Mouse (Mus musculus) MEL (cell line): ENCODE results near the gene Isoc2b. TPM values are rescaled to one million over a fixed set of nuclear protein-coding genes. Genes with fewer than 3 reads are reported as not detected.
"Not testable (repeated sequence)": the region's sequence is repeated elsewhere in the genome, so short reads cannot be mapped to it uniquely, and the experiment has no call there.

Experiments
- DNase-seq: peaks from one replicate; pipeline ENCODE4 v3.0.0; 2011; ENCODE audit warnings: low read depth, low spot score
- H3K27ac ChIP-seq: 2 replicates; pipeline ENCODE4 v1.5.1; 2012; ENCODE audit warnings: low read depth, mild to moderate bottlenecking, control low read depth, low read length, moderate library complexity; ENCODE audit not compliant: control insufficient read depth
- H3K27me3 ChIP-seq, 2 experiments: fragments of 150-350 bp in 1 of 2; sonication (generic) in 1 of 2; 2 replicates each; pipeline ENCODE4 v1.6.1; 2012; ENCODE audit warnings: low read length in 2 of 2, mild to moderate bottlenecking in 2 of 2, improper control_type of control experiment in 1 of 2, moderate library complexity in 1 of 2; ENCODE audit not compliant: insufficient read depth in 2 of 2, control insufficient read depth in 1 of 2
- H3K36me3 ChIP-seq, 2 experiments: 2 replicates each; pipeline ENCODE4 v1.6.1; 2012 to 2014; ENCODE audit warnings: low read length in 2 of 2, improper control_type of control experiment in 1 of 2, inconsistent platforms in 1 of 2, mild to moderate bottlenecking in 1 of 2; ENCODE audit not compliant: insufficient read depth in 2 of 2, control insufficient read depth in 1 of 2
- H3K4me1 ChIP-seq, 2 experiments: fragments of 150-350 bp in 1 of 2; sonication (generic) in 1 of 2; 2 replicates each; pipeline ENCODE4 v1.6.1; 2012; ENCODE audit warnings: low read length in 2 of 2, improper control_type of control experiment in 1 of 2, mild to moderate bottlenecking in 1 of 2; ENCODE audit not compliant: insufficient read depth in 2 of 2, control insufficient read depth in 1 of 2
- H3K4me3 ChIP-seq, 2 experiments: fragments of 150-350 bp in 1 of 2; sonication (generic) in 1 of 2; 2 replicates each; pipeline ENCODE4 v1.5.1; 2012; ENCODE audit warnings: low read depth in 2 of 2, low read length in 2 of 2, mild to moderate bottlenecking in 2 of 2, moderate library complexity in 2 of 2, control low read depth in 1 of 2, improper control_type of control experiment in 1 of 2; ENCODE audit not compliant: control insufficient read depth in 1 of 2, insufficient read depth in 1 of 2
- H3K79me2 ChIP-seq: 2 replicates; pipeline ENCODE4 v1.6.1; 2012; ENCODE audit warnings: mild to moderate bottlenecking, low read length, moderate library complexity; ENCODE audit not compliant: control insufficient read depth, poor library complexity, insufficient read depth
- H3K9ac ChIP-seq: 2 replicates; pipeline ENCODE4 v1.6.1; 2012; ENCODE audit warnings: low read depth, mild to moderate bottlenecking, control low read depth, low read length, moderate library complexity; ENCODE audit not compliant: control insufficient read depth, poor library complexity, severe bottlenecking
- H3K9me3 ChIP-seq: fragments of 150-350 bp; sonication (generic); replicated peaks from 2 replicates; pipeline ENCODE4 v1.6.1; 2012; ENCODE audit warnings: mild to moderate bottlenecking, low read length, improper control_type of control experiment, moderate library complexity; ENCODE audit not compliant: insufficient read depth
- CHD1 ChIP-seq: IDR thresholded peaks from 2 replicates; pipeline ENCODE4 v1.6.1; 2012; ENCODE audit warnings: low read depth, mild to moderate bottlenecking, inconsistent platforms, low read length, improper control_type of control experiment
- CTCF ChIP-seq, 3 experiments: IDR thresholded peaks in 2 of 3; conservative IDR thresholded peaks in 1 of 3; 2 replicates each; pipeline ENCODE4 v1.5.1; 2011 to 2012; ENCODE audit warnings: low read length in 3 of 3, low read depth in 2 of 3, mild to moderate bottlenecking in 2 of 3, improper control_type of control experiment in 1 of 3, inconsistent platforms in 1 of 3, mixed read lengths in 1 of 3, moderate library complexity in 1 of 3; ENCODE audit not compliant: control insufficient read depth in 1 of 3, insufficient read depth in 1 of 3, poor library complexity in 1 of 3, severe bottlenecking in 1 of 3
- E2F4 ChIP-seq: IDR thresholded peaks from 2 replicates; pipeline ENCODE4 v1.6.1; 2011; ENCODE audit warnings: low read depth, low read length, improper control_type of control experiment, borderline replicate concordance
- ETS1 ChIP-seq: IDR thresholded peaks from 2 replicates; pipeline ENCODE4 v1.6.1; 2012; ENCODE audit warnings: low read depth, mild to moderate bottlenecking, inconsistent platforms, low read length, improper control_type of control experiment, moderate library complexity
- GABPA ChIP-seq: IDR thresholded peaks from 2 replicates; pipeline ENCODE4 v1.6.1; 2012; ENCODE audit warnings: low read depth, mild to moderate bottlenecking, inconsistent platforms, low read length, improper control_type of control experiment, moderate library complexity
- GATA1 ChIP-seq: IDR thresholded peaks from 2 replicates; pipeline ENCODE4 v1.6.1; 2011; ENCODE audit warnings: low read depth, low read length, improper control_type of control experiment
- JUND ChIP-seq: IDR thresholded peaks from 2 replicates; pipeline ENCODE4 v1.6.1; 2011; ENCODE audit warnings: low read depth, mild to moderate bottlenecking, improper control_type of control experiment, low read length
- MAFK ChIP-seq: IDR thresholded peaks from 2 replicates; pipeline ENCODE4 v1.6.1; 2011; ENCODE audit warnings: low read depth, mild to moderate bottlenecking, low read length, improper control_type of control experiment, borderline replicate concordance
- MAX ChIP-seq: IDR thresholded peaks from 2 replicates; pipeline ENCODE4 v1.6.1; 2011; ENCODE audit warnings: low read length, improper control_type of control experiment
- MEF2A ChIP-seq: IDR thresholded peaks from 2 replicates; pipeline ENCODE4 v1.6.1; 2014; ENCODE audit warnings: low read depth, mild to moderate bottlenecking, inconsistent platforms, low read length, improper control_type of control experiment; ENCODE audit not compliant: poor library complexity, insufficient replicate concordance, severe bottlenecking; ENCODE audit errors: extremely low read depth
- MYB ChIP-seq: IDR thresholded peaks from 2 replicates; pipeline ENCODE4 v1.6.1; 2011; ENCODE audit warnings: mild to moderate bottlenecking, low read depth, low read length, improper control_type of control experiment
- NELFE ChIP-seq: IDR thresholded peaks from 2 replicates; pipeline ENCODE4 v1.6.1; 2011; ENCODE audit warnings: low read depth, low read length, improper control_type of control experiment
- POLR2AphosphoS2 ChIP-seq: IDR thresholded peaks from 2 replicates; pipeline ENCODE4 v1.6.1; 2011; ENCODE audit warnings: low read length, improper control_type of control experiment
- POLR2AphosphoS5 ChIP-seq: IDR thresholded peaks from 2 replicates; pipeline ENCODE4 v1.6.1; 2012; ENCODE audit warnings: low read depth, borderline replicate concordance, mild to moderate bottlenecking, inconsistent platforms, low read length, moderate library complexity, mixed read lengths
- RAD21 ChIP-seq: IDR thresholded peaks from 2 replicates; pipeline ENCODE4 v1.6.1; 2011; ENCODE audit warnings: mild to moderate bottlenecking, low read depth, low read length, improper control_type of control experiment
- SIN3A ChIP-seq: IDR thresholded peaks from 2 replicates; pipeline ENCODE4 v1.6.1; 2012; ENCODE audit warnings: low read length, improper control_type of control experiment, inconsistent platforms
- SMC3 ChIP-seq: IDR thresholded peaks from 2 replicates; pipeline ENCODE4 v1.6.1; 2011; ENCODE audit warnings: low read depth, low read length, improper control_type of control experiment
- TBP ChIP-seq: IDR thresholded peaks from 2 replicates; pipeline ENCODE4 v1.8.0; 2011; ENCODE audit warnings: low read depth, low read length, improper control_type of control experiment
- UBTF ChIP-seq: IDR thresholded peaks from 2 replicates; pipeline ENCODE4 v1.6.1; 2012; ENCODE audit warnings: low read depth, mild to moderate bottlenecking, inconsistent platforms, low read length, improper control_type of control experiment, moderate library complexity, borderline replicate concordance; ENCODE audit not compliant: insufficient read depth
- USF2 ChIP-seq, 2 experiments: IDR thresholded peaks; 2 replicates each; pipeline ENCODE4 v1.6.1; 2011 to 2012; ENCODE audit warnings: improper control_type of control experiment in 2 of 2, low read length in 2 of 2, borderline replicate concordance in 1 of 2, inconsistent platforms in 1 of 2, low read depth in 1 of 2, mild to moderate bottlenecking in 1 of 2; ENCODE audit not compliant: insufficient read depth in 1 of 2
- ZMIZ1 ChIP-seq: IDR thresholded peaks from 2 replicates; pipeline ENCODE4 v1.6.1; 2012; ENCODE audit warnings: low read depth, mild to moderate bottlenecking, inconsistent platforms, low read length, improper control_type of control experiment, moderate library complexity
- ZNF384 ChIP-seq: IDR thresholded peaks from 2 replicates; pipeline ENCODE4 v1.6.1; 2012; ENCODE audit warnings: low read depth, mild to moderate bottlenecking, inconsistent platforms, low read length, improper control_type of control experiment
- polyA plus RNA-seq, 2 experiments: library from polyadenylated mRNA; stranded (reverse) in 1 of 2; unstranded in 1 of 2; fragments of >175 nt in 1 of 2; fragments of >200 nt in 1 of 2; gene quantifications; 2 replicates each; pipeline versions ENCODE4 v1.2.1 to v1.2.4; 2012; ENCODE audit warnings: low replicate concordance in 2 of 2, low read depth in 1 of 2; ENCODE audit not compliant: insufficient read length in 2 of 2, insufficient read depth in 1 of 2, missing spikeins in 1 of 2
- total RNA-seq: library from RNA; depleted of rRNA; stranded (reverse); fragments of 300-350 nt; gene quantifications from 2 replicates; pipeline ENCODE4 v1.2.3, GENCODE M21; 2012

The Isoc2b gene
- total and polyA plus RNA-seq, 3 experiments = 2.8 to 3.0 TPM; not detected in 1

DNA sequence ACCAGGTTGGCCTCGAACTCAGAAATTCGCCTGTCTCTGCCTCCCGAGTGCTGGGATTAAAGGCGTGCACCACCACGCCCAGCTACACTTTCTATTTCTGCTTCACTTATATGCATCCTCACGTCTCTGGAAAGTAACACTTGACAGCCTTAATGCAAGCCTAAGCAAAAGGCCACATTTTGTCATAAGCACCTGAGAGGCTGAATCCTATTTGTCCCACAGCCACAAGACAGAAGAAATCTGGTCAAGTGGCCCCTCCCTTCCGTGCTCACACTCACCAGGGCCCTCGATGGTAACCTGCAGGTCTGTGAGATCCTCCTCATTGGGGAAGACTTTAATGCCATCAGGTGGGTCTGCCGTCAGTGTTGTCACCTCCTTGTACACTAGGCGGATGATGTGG, 58.9 kb downstream of the Isoc2b start:
- Histone ChIP-seq H3K79me2 (peaks cover 27% of the 10 kb centered on the region), H3K4me1 (peaks cover 3 to 14% of the 10 kb centered on the region in 2 experiments)
- not testable (repeated sequence) for H3K27ac ChIP-seq, H3K9me3 ChIP-seq, H3K27me3 ChIP-seq
- TF ChIP-seq SIN3A = peak; percentile 41; the same call in 1 of the 2 replicates
- TF ChIP-seq, all 39 proteins: peak for 1; not testable (repeated sequence) for 38
- H3K36me3 ChIP-seq = peaks cover 22 to 27% of the 10 kb centered on the region in 2 experiments
- H3K9ac ChIP-seq = peak overlapping the region; percentile 100
- DNase-seq = peak; percentile 35
- H3K4me3 ChIP-seq = peak overlapping the region; percentile 64 to 96

DNA sequence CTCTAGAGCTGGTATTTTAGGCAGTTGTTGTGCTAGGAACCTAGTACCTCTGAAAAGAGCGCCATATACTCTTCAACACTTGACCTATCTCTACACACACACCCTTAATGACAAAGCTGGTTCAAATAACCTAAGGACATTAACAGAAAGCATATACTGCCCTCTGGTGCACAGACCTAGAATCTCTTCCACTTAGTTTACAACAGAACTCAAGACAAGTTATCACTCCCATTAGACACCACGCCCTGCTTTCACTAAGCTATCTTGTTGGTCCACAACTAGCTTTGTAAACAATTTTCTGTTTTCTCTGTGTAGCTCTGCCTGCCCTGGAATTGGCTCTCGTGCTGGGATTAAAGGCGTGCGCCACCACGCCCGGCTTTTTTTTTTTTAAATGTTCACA, 63.3 kb downstream of the Isoc2b start:
- Histone ChIP-seq H3K4me3 (no peak overlapping the region), H3K27me3 (no peaks in the 10 kb centered on the region), H3K9me3 (no peaks in the 10 kb centered on the region), H3K4me1 (peaks cover 3 to 12% of the 10 kb centered on the region in 2 experiments; a peak in 3 of 4 replicates), H3K79me2 (peaks cover 21% of the 10 kb centered on the region), H3K36me3 (peaks cover 24 to 27% of the 10 kb centered on the region in 2 experiments), H3K27ac (0 out of 2 replicates have a peak overlapping the region, but pooled peaks have one; percentile 6), H3K9ac (no peak overlapping the region)
- DNase-seq = peak; percentile 81
- TF ChIP-seq SIN3A (no peak), E2F4 (no peak), RAD21 (peak; percentile 56), POLR2AphosphoS2 (peak; percentile 48; the same call in 1 of the 2 replicates), ETS1 (no peak), ZNF384 (0 out of 2 replicates have a peak, but pooled peaks have one; percentile 20), MEF2A (no peak), NELFE (no peak), MYB (no peak), CTCF (IDR thresholded peaks at IDR 0.05 in 2 of 3, conservative IDR thresholded peaks at IDR 0.05 in 1 of 3; ENCODE audit: control insufficient read depth in 1 of 3, insufficient read depth in 1 of 3, low read depth in 2 of 3, low read length in 3 of 3, poor library complexity in 1 of 3, severe bottlenecking in 1 of 3) (peak in 2 of 3 experiments; percentile 56 to 68; a peak in 4 of 6 replicates), MAFK (no peak), UBTF (no peak), ZMIZ1 (0 out of 2 replicates have a peak, but pooled peaks have one; percentile 12), JUND (no peak), TBP (no peak), GABPA (no peak), POLR2AphosphoS5 (no peak), GATA1 (no peak), USF2 (IDR thresholded peaks at IDR 0.05; ENCODE audit: borderline replicate concordance in 1 of 2, insufficient read depth in 1 of 2, low read depth in 1 of 2, low read length in 2 of 2) (no peak), SMC3 (peak; percentile 69), MAX (no peak), CHD1 (no peak)
